In genomic region chr11:65475821-65476540, GRCm38 (mm10) we compare ENCODE assay signal across 9 mouse cellular contexts.
DNase-seq lines count a peak whose midpoint lies in the region; ATAC-seq lines count a peak whose summit lies in the region.
"Had no signal": no experiment of that assay in that cellular context is flagged by ENCODE, and none has a peak within 500 bp of the region (broad histone marks: within the 10 kb centered on the region; RNA-seq: fewer than 3 reads in every experiment).

No protein-coding gene starts in this region.

- no peaks in the 10 kb centered on the region for H3K9me3 ChIP-seq in stomach, embryonic 14.5 days (ENCODE audit: control insufficient read depth, low read depth, low read length)
- H3K9me3 ChIP-seq: hindbrain, embryonic 15.5 days had no signal

- H3K4me2 ChIP-seq in stomach, embryonic 14.5 days (replicated peaks; ENCODE audit: low read depth, low read length): 0 out of 2 replicates have a peak overlapping the region, but pooled peaks have one; percentile 5
- H3K4me2 ChIP-seq: hindbrain, embryonic 15.5 days had no signal

- no peaks in the 10 kb centered on the region for H3K27me3 ChIP-seq in stomach, embryonic 14.5 days (ENCODE audit: control insufficient read depth, insufficient read depth, low read length)
- H3K27me3 ChIP-seq: hindbrain, embryonic 15.5 days had no signal

- WGBS in stomach, embryonic 14.5 days: 39% methylated on average over 18 of the region's 18 CpGs

- DNase-seq in gastrocnemius, postnatal 14 days: peak; percentile 26
- no peak for DNase-seq in gastrocnemius, postnatal 25 days
- DNase-seq in right cerebral cortex, postnatal 14 days: peak; percentile 12
- no peak for DNase-seq in right cerebral cortex, postnatal 36 days (ENCODE audit: low spot score in 2 of 2)
- DNase-seq in heart, adult 9 months (ENCODE audit: low spot score in 2 of 2): peak; percentile 8 to 16
- DNase-seq in spleen, adult 18-20 months: no peak
- no peak for DNase-seq in adipocyte (ENCODE audit: low spot score)

- no peak for ATAC-seq in stomach, embryonic 14.5 days (ENCODE audit: insufficient number of reproducible peaks, insufficient read depth, low FRiP score, low read depth)

- no peak overlapping the region for H3K9ac ChIP-seq in stomach, embryonic 14.5 days (replicated peaks; ENCODE audit: low read depth, low read length)
- H3K9ac ChIP-seq: hindbrain, embryonic 15.5 days had no signal

- peak overlapping the region; percentile 84; the same call in 1 of the 2 replicates for H3K27ac ChIP-seq in stomach, embryonic 14.5 days (ENCODE audit: low read length)
- H3K27ac ChIP-seq: hindbrain, embryonic 15.5 days had no signal

- H3K4me1 ChIP-seq in stomach, embryonic 14.5 days (ENCODE audit: control insufficient read depth, insufficient read depth, low read length): peaks cover 17% of the 10 kb centered on the region
- H3K4me1 ChIP-seq: hindbrain, embryonic 15.5 days had no signal

- intact Hi-C loops in gastrocnemius, postnatal 14 days (cut with DNase I; ENCODE audit: low total_unique reads): no loop called here

- no peak overlapping the region for H3K4me3 ChIP-seq in stomach, embryonic 14.5 days (ENCODE audit: low read depth, low read length)
- H3K4me3 ChIP-seq: hindbrain, embryonic 15.5 days had no signal

- no peaks in the 10 kb centered on the region for H3K36me3 ChIP-seq in stomach, embryonic 14.5 days (ENCODE audit: control insufficient read depth, insufficient read depth, low read length)
- H3K36me3 ChIP-seq: hindbrain, embryonic 15.5 days had no signal

Comparison
In these comparisons a context has a peak if more than half of its experiments do, and no peak if none do; other contexts are left out.
1. DNase-seq: peak in gastrocnemius, postnatal 14 days (single experiment), right cerebral cortex, postnatal 14 days (single experiment) and heart, adult 9 months (2 of 2); none in gastrocnemius, postnatal 25 days (single experiment), right cerebral cortex, postnatal 36 days (0 of 2), spleen, adult 18-20 months (0 of 2) and adipocyte (single experiment).